Mouse (Mus musculus): ENCODE measurements around the gene Bcl2l14.

Gene Bcl2l14

DNA sequence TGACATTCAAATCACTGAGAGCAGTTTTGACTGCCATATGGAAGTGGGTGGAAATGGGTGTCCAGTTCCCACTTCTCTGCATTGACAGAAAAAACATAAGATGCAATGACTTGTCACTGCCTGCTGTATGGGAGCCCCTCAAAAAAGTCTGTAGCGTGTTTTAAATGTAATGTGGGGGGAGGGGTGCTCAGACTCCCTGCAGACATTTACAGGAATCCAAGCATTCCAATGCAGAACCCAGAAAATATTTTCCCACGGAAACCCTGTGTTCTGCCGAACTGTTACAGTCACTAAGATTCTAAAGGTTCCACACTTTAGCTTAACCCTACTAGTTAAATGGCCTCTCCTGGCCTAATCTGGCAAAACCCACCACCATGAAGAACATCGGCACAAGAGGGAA is at the start of gene Bcl2l14:
Gene Bcl2l14, plus strand, starts transcription at position 301 of the 400 bp plus-strand sequence.
- no peak for DNase-seq (ENCODE audit: low spot score)

DNA sequence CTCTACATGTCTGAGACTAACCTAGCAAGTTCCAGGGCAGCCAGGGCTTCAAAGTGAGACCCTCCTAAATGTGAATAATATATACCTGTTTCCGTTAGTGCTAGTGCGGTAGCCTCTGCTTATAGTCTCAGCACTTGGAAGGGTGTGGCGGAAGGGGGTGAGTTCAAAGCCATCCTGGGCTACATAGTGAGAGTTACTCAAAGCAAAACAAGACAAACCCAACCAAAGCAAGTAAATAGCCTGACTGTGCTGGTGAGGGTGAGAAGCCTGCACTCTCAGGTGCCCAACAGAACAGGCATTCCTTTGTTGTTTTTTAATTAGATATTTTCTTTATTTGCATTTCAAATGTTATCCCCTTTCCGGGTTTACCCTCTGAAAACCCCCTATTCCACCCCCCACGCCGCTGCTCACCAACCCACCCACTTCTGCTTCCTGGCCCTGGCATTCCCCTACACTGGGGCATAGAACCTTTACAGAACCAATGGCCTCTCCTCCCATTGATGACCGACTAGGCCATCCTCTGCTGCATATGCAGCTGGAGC is 47.5 kb upstream of the Bcl2l14 start:
- DNase-seq (ENCODE audit: low spot score), result no peak

DNA sequence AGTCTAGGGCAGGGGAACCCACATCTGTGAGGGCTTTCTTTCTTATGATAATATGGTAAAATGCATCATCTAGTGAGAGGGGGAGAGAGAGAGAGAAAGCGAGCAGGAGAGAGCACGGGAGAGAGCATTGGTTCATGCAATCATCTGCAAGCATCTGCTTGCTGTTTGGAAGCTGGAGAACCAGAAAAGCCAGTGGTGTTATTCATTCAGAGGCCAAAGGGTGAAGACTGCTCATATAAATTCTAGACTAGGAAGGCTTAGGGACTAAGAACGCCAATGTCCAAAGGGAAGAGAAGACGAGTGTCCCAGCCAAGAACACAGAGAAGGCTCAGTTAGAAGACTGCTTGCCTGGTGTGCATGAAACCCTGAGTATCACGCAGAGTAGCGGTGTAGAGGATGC is 43.2 kb upstream of the Bcl2l14 start:
- no peak for DNase-seq (ENCODE audit: low spot score)

DNA sequence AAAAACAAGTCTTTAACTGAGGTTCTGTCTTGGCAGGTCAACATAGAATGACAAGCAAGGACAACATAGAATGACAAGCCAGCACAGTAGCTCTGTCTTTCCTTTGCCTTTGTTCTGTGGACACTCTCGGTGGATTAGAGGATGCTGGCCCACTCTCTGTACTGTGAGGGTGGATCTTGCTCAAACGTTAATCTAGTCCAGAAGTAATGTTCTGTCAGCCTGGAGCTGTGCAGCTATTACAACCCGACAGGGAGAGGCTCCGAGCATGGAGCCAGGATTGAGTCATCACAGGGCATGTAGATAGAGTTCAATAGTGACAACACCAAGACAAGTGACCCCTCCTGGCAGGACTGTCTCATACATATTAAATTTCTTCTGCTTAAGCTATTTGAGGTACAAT is 42.4 kb upstream of the Bcl2l14 start:
- no peak for DNase-seq (ENCODE audit: low spot score)

DNA sequence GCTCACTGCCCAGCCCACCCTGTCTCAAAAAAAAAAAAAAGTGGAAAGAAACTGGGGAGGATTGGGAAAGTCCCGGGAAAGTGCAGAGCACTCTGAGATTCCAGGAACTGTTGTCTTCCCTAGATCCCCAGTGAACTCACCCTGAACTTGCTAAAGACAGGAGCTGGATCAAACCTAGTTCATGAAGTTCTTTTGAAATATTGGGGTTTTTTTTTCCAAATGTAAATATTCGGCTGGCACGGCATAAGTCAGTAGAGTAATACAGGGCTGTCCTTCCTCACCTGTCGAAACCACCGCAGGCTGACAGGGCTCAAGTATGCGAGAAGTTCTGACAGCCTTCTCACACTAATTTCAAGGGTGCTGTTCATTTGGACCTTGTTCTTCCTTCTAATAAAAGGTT is 38.5 kb upstream of the Bcl2l14 start:
- DNase-seq (ENCODE audit: low spot score), result no peak

DNA sequence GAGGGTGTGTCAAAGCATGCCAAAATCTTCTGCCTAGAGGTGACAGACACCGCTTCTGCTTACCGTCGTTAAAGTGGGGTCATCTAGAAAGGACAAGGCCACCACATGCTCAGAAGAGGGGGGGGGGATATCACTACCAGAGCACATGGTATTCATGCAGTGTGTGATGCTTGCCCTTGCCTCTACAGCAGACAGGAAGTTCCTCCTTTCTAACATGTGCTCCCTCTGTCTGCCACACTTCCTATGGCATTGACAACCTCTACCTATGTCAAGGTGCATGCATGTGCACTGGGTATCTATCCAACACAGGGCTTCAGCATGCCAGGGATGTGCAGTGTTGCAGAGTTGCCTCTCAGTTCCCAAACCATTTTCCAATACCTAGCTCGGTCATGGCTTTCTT is 36.0 kb upstream of the Bcl2l14 start:
- DNase-seq (ENCODE audit: low spot score), result no peak

DNA sequence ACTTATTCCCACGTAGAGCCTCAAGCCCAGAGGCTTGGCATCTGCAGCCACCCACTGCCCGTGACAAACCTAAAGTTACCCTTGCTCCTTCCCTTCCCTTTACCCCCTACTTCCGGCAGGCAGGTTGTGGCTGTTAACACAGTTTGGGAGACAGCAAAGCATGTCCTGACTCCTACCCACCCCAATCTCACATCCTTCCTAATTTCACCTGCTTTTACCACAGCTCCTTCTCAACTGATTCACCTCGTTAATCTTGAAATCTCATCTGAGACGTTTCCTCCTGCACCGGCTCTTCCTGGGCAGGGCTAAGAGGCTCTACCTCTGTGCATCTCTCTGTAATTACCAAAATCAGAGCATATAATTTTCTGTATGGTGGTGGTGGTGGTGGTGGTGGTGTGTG is 31.5 kb upstream of the Bcl2l14 start:
- DNase-seq (ENCODE audit: low spot score), result no peak

DNA sequence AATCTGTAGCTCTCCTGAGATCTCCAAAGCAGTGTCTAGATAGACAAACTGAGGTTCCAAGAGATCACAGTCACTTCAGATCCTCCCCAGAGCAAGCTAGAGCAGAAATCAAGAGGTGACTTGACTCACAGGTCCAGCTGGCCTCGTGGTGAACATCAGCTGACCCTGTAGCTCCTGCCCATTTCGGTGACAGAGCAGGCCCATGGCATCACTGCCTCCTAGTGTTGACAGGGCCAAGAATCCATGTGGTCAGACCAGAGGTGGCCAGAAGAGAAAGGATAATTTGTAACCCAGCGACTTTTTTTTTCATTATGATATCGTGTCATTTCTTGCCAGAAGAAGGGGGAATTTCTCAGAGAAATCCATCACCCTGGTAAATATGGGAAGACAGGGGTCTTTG is 30.2 kb upstream of the Bcl2l14 start:
- DNase-seq (ENCODE audit: low spot score), result no peak

DNA sequence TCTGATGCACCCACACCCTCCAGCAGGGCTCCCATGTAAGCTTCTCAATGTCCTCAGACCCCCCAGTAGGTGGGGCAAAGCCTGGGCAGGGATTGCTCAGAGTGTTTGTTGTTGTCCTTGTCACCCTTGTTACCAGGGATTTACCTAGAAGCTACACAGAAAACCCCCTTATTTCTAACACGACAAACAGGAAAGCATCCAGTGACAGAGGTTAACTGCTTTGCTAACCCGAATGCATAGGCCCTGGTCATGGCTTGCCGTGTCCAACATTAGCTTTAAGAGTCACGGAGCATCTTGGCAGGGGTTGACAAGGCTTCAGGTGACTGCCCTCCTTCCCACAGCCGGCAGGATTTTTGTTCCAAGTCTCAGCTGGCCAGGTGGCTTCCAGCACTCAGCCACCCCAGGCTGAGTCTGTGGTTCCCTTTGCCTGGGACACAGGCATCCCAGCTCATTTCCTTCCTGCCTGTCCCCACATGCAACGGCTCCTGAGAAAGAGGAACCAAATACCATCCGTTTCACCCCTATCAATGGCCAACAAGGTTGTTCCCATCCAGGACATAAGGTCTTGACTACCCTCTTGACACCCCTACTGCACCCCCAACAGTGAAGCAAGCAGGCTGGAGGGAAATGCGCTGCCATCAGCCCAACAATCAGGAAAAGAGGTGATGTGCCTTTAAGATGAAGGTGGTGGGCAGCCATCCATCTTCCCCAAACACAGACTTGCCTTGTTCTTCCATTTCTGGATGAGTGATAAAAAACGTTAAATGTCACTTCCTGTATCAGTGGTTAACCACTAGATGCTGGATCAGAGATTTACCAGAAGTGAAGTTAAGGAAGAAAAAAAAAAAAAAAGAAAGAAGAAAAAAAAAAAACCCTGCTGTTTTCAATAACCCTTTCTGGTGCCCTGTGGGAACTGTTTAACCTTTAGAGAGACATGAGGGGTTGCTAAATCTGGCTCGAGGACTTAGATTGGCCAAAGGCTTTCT is 29.5 kb upstream of the Bcl2l14 start:
- DNase-seq (ENCODE audit: low spot score), result no peak

DNA sequence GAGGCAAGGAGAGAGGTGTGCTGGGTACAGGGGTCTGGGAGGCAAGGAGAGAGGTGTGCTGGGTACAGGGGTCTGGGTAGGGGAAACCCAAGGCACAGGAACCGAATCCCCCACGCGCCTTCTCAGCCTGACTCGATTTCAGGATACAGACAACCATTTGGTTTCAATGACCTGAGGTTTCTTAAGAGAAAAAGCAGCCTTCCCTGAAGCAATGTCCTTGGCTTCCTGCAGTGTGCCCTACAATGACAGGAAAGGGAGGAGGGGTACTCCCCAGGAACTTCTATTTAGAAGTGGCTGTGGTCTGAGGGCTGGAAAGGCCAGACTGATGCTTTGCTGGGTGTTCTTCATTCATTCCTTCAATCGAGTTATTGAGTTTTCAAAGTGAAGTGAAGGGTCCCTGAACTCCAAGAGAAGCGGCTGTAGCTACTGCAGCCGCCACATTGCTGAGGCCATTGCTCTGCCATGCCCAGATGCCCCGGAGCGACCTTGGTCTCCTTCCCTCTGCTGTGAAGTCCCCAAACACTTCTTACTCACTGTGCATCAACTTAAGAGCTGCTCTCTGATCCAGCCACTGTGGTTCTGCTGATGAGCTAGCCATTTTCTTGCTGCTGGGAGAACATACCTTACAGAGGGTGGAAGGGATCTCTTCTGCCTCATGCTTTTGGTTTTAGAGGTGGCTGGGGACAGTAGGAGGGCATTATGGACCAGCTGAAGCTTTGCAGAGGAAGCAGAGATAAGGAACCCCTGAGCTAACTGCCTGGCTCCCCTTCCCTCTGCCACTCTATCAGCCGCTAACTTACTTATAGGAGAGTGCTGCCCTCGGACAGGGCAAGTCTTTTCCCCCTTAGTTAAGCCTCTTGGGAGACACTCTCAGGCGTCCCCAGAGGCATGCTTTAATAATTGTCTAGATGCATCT is 28.5 kb upstream of the Bcl2l14 start:
- DNase-seq (ENCODE audit: low spot score), result no peak

DNA sequence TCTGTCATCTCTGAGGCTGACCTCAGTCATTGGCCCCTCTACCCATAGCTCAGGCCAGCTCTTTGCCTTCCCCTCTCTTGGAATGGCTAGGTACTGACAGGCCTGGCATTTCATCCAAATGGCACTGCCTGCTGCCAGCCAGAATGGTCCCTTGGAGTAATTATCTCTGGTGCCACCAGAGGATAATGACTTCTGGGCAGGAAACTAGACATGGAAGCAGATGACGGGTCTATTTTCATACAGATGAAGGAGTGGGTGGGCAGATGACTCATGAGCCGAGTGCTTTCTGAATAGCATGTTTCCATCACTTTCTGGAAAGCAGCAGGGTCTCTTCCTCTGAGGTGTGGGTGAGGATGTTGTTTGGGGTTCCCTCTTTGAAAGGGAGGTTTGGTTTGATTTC is 23.2 kb upstream of the Bcl2l14 start:
- DNase-seq (ENCODE audit: low spot score), result no peak

DNA sequence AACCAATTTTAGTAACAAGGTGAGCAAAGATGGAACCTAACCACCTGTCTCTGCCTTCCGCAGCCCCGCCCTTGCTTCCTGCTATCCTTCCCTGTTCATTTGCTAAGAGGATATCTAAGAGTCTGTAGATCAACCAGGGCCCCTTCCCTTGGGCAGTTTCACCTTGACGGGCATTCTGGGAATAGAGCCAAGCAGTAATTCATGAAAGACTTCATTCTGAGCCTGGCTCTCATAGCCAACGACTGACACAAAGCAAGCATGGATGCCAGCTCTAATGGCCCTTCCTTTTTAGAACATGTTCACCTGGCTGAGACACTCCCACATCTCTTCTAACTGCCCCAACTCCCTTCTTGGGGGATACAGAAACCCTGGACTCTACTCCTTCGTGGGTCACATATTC is 18.9 kb upstream of the Bcl2l14 start:
- DNase-seq (ENCODE audit: low spot score), result no peak

DNA sequence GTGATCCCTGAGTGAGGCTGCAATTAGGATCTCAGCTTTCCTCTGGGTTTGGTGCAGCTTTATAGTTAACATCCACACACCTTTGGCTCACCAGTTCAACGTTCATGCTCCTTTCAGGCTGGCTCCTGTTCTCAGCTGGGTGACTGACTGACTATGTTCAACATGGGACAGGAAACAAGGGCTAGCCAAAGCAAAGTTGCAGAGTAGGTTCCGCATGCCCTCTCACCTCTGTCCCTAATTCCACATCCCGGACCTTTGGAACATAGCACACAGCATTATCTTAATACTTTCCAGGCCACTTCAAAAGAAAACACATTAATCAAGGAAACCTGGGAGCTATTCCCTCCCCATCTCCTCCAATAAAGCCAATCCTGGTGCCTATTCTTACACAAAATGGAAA is 18.3 kb upstream of the Bcl2l14 start:
- DNase-seq (ENCODE audit: low spot score), result no peak

DNA sequence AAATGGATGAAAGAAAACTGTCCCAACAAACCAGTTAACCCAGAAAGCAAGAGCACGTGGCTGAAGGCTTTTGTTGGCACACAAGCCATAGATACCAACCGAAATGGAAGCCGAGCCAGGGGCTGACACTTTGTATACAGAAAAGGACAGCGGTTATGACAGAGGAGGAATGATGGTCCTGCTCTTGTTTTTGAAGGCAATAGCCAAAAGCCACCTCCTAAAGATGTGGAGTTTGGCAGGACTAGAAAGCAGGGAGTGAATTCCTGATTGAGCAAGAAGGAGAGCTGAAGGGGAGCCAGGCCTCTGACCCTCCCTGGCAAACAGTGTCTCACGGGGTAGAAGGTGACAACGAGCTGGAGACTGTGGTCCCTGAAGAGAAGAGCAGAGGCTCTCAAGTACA is 14.7 kb upstream of the Bcl2l14 start:
- no peak for DNase-seq (ENCODE audit: low spot score)

DNA sequence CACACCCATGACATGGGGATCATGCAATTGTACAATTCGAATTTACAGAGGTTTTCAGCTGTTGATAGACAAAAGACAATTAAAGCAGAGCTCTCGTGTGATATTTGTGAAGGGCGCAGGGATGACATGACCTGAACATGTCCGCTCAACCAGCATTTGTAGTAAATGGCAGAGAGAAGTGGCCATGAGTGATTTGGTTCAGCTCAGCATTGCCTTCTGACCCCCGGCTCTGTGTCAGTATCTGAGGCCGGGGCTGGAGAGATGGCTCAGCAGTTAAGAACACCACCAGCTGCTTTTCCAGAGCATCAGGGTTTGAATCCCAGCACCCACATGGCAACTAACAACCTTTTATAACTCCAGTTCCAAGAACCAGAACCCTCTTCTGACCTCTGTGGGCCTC is 10.2 kb upstream of the Bcl2l14 start:
- no peak for DNase-seq (ENCODE audit: low spot score)

DNA sequence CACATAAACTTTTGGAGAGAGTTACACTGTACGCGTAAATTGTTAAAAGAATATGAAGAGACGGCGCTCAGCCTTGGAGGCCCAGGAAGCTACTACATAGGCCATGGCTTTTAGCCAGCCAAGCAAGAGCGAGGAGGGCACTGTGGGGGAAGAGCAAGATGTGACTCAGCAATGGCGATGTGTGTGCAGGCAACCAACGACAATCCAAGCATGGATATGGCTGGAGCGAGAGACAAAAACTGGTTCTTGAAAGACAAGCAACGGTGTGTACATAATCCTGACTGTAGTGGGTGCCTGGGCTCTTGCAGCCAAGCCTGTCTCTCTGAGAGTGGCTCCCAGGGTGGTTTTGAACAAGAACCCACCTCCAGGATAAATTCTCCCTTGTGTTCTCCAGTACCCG is 8.7 kb upstream of the Bcl2l14 start:
- no peak for DNase-seq (ENCODE audit: low spot score)

DNA sequence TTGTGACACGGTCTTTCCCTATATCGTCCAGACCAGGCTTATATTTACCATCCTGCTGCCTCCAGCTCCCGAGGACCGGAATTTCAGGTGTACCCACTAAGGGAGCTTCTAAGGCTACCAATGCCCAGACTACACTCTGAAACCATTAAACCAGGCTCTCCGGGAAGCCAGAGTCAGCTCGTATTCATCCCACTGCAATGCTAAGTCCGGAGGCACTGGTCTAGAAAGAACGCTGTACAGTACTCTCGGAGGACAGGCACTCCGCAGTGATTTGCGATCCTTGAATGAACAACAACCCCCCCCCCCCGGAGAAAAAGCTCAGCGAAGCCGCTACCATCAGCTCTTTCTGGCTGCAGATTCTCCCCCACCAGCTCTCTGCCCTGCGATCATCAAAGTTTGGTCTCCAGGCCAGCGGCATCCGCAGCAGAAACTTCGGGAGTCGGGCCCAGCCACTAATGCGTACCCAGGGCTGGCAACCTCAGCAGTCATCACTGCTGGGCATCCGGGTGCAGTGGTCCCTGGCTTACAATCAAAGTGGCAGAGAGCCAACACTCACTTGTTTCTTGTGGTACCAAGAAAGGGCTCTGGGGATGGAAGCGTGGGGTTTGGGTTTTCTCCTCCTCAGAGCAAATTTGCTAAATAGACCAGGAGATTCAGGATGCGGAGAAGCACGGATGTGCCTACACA is 7.6 kb upstream of the Bcl2l14 start:
- DNase-seq (ENCODE audit: low spot score), result no peak

DNA sequence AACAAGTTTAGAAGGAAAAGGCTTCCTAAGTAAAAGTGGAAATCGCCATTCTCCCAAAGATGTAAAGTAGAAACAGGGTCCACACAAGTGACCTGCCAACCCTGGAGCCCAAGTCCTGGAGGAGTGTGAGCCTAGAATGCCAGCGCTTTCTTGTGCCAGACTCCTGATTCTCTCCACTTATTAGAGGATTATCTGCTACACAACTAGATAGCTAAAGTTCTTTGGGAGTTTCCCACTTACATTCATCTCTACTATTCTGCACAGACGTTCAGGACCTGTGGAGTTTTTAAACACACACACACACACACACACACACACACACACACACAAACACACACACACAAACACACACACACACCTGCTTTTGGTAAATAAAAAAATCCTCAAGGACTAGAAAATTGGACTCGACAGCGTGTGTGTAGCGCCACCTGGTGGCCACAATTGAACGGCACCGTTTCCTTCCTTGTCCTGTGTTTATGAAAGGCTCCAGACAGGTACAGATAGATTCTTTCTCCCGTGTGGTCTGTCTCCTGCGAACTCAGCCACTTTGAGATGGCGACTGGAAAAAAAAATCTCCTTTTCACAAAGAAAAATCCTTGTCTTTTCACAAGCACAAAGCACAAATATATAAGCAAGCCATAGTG is 6.7 kb upstream of the Bcl2l14 start:
- peak; percentile 38 for DNase-seq (ENCODE audit: low spot score)

DNA sequence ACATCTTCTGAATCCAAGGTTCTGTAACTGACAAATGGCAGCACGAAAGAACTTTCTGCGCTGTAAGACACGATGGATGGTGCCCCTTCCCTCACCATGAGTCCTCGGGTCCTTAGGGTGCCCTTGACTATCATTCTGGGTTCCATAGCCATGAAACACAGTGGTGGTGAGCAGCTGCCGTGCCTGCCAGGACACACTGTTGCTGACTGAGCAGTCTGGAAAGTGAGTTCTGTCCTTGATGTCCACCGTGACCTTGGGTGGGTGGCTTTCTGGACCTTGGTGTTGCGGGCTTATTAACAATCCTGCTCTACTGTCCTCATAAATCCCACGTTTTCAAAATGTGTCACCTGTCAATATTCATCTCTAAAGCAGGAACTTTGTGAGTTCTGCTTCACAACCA is 6.2 kb upstream of the Bcl2l14 start:
- DNase-seq (ENCODE audit: low spot score), result no peak

DNA sequence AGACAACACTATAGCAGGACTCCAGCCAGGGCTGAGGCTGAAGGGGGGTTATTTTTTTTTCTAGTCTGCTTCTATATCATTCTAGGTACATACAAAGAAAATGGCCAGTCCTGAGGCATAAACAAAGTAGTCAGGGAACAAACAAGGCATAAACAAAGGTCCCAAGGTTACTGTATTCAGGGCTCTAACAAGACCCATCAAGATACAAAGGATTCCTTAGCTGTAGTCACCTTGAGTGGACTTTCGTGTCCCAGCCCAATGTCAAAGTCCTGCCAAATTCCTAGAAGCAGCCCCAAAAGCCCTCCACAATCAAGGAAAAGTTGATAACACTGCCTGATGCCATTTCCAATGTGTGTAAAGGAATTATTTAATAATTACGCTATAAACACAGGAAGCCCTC is 5.3 kb upstream of the Bcl2l14 start:
- DNase-seq (ENCODE audit: low spot score), result no peak

DNA sequence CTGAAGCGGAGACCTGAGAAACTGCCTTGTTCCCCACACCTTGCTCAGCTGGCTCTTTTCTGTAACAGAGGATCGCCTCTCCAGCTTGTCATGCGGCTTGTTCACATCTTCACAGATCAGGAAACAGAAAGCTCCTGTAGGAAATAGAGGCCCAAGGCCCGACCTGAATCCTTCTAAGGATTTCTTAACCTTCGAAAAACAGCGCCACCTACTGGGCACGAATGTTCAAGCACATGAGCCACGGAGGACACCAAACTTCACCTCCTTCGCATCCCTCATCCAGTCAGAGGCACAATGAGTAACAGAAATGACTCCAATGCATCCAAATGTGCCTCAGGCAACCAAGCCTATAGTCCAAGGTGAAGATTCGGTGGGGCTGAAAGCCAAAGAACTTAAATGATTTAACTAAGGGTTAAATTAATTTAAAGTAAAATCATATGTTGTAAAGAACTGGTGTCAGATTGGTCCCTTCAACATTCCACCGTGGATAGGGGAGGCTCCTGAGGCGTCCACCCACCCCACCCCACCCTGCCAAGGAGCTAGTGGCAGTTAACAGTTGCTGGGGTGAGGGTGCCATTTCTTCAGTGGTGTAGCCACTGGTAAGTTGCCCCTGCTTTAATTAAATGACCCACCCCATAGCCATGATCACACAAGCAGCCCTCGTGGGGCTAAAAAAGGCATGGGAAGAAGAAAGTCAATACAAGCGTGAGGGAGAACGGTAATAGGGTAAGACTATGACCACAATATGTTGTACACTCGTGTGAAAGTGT is 7.0 kb downstream of the Bcl2l14 start:
- peak; percentile 17 for DNase-seq (ENCODE audit: low spot score)

Data from spleen, adult 12 weeks (tissue).